ENCODE assay signal across 8 mouse cellular contexts in the genomic region with DNA sequence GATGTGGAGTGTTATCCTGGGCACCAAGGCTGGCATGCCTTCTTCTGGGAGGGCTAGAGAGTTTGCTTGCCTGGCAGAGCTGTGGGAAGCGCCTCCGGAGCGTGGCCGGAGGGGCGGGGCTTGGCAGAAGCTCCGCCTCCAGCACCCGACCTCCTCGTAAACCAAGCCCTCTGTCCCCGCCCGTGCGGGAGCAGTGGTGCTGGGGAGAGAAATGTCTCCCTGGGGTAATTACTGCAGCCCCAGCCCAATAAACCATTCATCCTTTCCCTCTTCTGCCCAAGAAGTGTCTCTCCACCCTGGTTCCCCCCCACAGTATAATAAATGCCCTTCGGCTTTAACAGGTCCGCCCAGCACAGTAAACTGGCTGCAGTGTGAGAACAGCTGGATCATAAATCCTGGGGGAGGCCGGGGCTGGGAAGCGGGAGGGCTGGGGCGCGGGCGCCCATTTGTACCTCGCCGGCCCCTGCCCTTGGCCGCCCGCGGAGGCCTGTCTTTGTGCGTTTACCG. TPM values are rescaled to one million over a fixed set of nuclear protein-coding genes. Genes with fewer than 3 reads are reported as not detected.
DNase-seq lines count a peak whose midpoint lies in the region; ATAC-seq and TF ChIP-seq lines count a peak whose summit lies in the region.

No protein-coding gene starts in this region.

- TF ChIP-seq CTCF in MEL (IDR thresholded peaks at IDR 0.05 in 2 of 3, conservative IDR thresholded peaks at IDR 0.05 in 1 of 3; ENCODE audit: control insufficient read depth in 1 of 3, insufficient read depth in 1 of 3, low read depth in 2 of 3, low read length in 3 of 3, poor library complexity in 1 of 3, severe bottlenecking in 1 of 3): no peak

- no peaks in the 10 kb centered on the region for H3K36me3 ChIP-seq in MEL (ENCODE audit: control insufficient read depth in 1 of 2, insufficient read depth in 2 of 2, low read length in 2 of 2)
- H3K36me3 ChIP-seq in forebrain, embryonic 15.5 days: peaks cover 18% of the 10 kb centered on the region
- H3K36me3 ChIP-seq in intestine, embryonic 15.5 days: no peaks in the 10 kb centered on the region
- H3K36me3 ChIP-seq in midbrain, embryonic 11.5 days (ENCODE audit: control insufficient read depth, insufficient read depth, low read length): 0 out of 2 replicates have a peak, but pooled peaks cover 4% of the 10 kb centered on the region

- H3K4me2 ChIP-seq in forebrain, embryonic 15.5 days (replicated peaks): peak overlapping the region; percentile 73
- H3K4me2 ChIP-seq in intestine, embryonic 15.5 days (replicated peaks): peak overlapping the region; percentile 84
- peak overlapping the region; percentile 93 for H3K4me2 ChIP-seq in midbrain, embryonic 11.5 days

- H3K27me3 ChIP-seq in MEL (ENCODE audit: control insufficient read depth in 1 of 2, insufficient read depth in 2 of 2, low read length in 2 of 2): no peaks in the 10 kb centered on the region
- H3K27me3 ChIP-seq in forebrain, embryonic 15.5 days: no peaks in the 10 kb centered on the region
- peaks cover 83% of the 10 kb centered on the region for H3K27me3 ChIP-seq in intestine, embryonic 15.5 days (replicated peaks)
- H3K27me3 ChIP-seq in midbrain, embryonic 11.5 days (ENCODE audit: control insufficient read depth, insufficient read depth, low read length): peaks cover 5% of the 10 kb centered on the region

- WGBS in forebrain, embryonic 15.5 days: under 1% methylated on average over 25 of the region's 25 CpGs
- WGBS in intestine, embryonic 15.5 days: under 1% methylated on average over 25 of the region's 25 CpGs
- under 1% methylated on average over 24 of the region's 25 CpGs for WGBS in midbrain, embryonic 11.5 days

- TF ChIP-seq RAD21 in MEL (IDR thresholded peaks at IDR 0.05; ENCODE audit: low read depth, low read length): no peak

- H3K79me2 ChIP-seq in MEL (ENCODE audit: control insufficient read depth, insufficient read depth, low read length, poor library complexity): no peaks in the 10 kb centered on the region

- H3K9ac ChIP-seq in MEL (ENCODE audit: control insufficient read depth, low read depth, low read length, poor library complexity, severe bottlenecking): no peak overlapping the region
- H3K9ac ChIP-seq in forebrain, embryonic 15.5 days (replicated peaks): peak overlapping the region; percentile 50
- H3K9ac ChIP-seq in intestine, embryonic 15.5 days: no peak overlapping the region
- peak overlapping the region; percentile 65 for H3K9ac ChIP-seq in midbrain, embryonic 11.5 days (ENCODE audit: low read length)

- no peaks in the 10 kb centered on the region for H3K9me3 ChIP-seq in MEL (replicated peaks; ENCODE audit: insufficient read depth, low read length)
- no peaks in the 10 kb centered on the region for H3K9me3 ChIP-seq in forebrain, embryonic 15.5 days
- no peaks in the 10 kb centered on the region for H3K9me3 ChIP-seq in intestine, embryonic 15.5 days
- H3K9me3 ChIP-seq in midbrain, embryonic 11.5 days (ENCODE audit: control insufficient read depth, low read length): no peaks in the 10 kb centered on the region

- intact Hi-C loops in left cerebral cortex, postnatal 14 days (cut with DNase I): loop anchor here (5.0 kb wide), 2 partner anchors 75 to 335 kb away; no protein-coding TSS in a partner anchor

- TF ChIP-seq EP300 in MEL (IDR thresholded peaks at IDR 0.05; ENCODE audit: low read depth in 1 of 2, low read length in 2 of 2): no peak

- ATAC-seq in cerebellum, adult (ENCODE audit: insufficient number of reproducible peaks, low FRiP score, low TSS enrichment): peak; percentile 9; the same call in 1 of the 2 replicates
- peak; percentile 51 for ATAC-seq in forebrain, embryonic 15.5 days (replicated peaks)
- peak; percentile 66 for ATAC-seq in intestine, embryonic 15.5 days
- peak; percentile 52; the same call in 1 of the 2 replicates for ATAC-seq in midbrain, embryonic 11.5 days (ENCODE audit: low FRiP score)
- no peak; the same call in 1 of the 2 replicates for ATAC-seq in granulocyte monocyte progenitor cell, adult 5-6 weeks (replicated peaks; ENCODE audit: poor library complexity, severe bottlenecking)

- H3K4me3 ChIP-seq in MEL (ENCODE audit: control insufficient read depth in 1 of 2, insufficient read depth in 1 of 2, low read depth in 2 of 2, low read length in 2 of 2): no peak overlapping the region
- peak overlapping the region; percentile 97 for H3K4me3 ChIP-seq in forebrain, embryonic 15.5 days
- peak overlapping the region; percentile 31 for H3K4me3 ChIP-seq in intestine, embryonic 15.5 days (replicated peaks)
- H3K4me3 ChIP-seq in midbrain, embryonic 11.5 days (ENCODE audit: low read depth, low read length): peak overlapping the region; percentile 43

- H3K27ac ChIP-seq in MEL (ENCODE audit: control insufficient read depth, low read depth, low read length): no peak overlapping the region
- H3K27ac ChIP-seq in forebrain, embryonic 15.5 days (replicated peaks): peak overlapping the region; percentile 84
- peak overlapping the region; percentile 45 for H3K27ac ChIP-seq in intestine, embryonic 15.5 days
- peak overlapping the region; percentile 73 for H3K27ac ChIP-seq in midbrain, embryonic 11.5 days (ENCODE audit: low read depth, low read length)

- no peak for TF ChIP-seq POLR2A in MEL (IDR thresholded peaks at IDR 0.05; ENCODE audit: control insufficient read depth in 1 of 2, insufficient read depth in 1 of 2, low read depth in 1 of 2, low read length in 2 of 2, poor library complexity in 1 of 2)

- H3K4me1 ChIP-seq in MEL (ENCODE audit: control insufficient read depth in 1 of 2, insufficient read depth in 2 of 2, low read length in 2 of 2): no peaks in the 10 kb centered on the region; a peak in 1 of 4 replicates
- peaks cover 72% of the 10 kb centered on the region for H3K4me1 ChIP-seq in forebrain, embryonic 15.5 days
- H3K4me1 ChIP-seq in intestine, embryonic 15.5 days (replicated peaks): peaks cover 34% of the 10 kb centered on the region
- H3K4me1 ChIP-seq in midbrain, embryonic 11.5 days (ENCODE audit: control insufficient read depth, insufficient read depth, low read length): peaks cover 39% of the 10 kb centered on the region

- DNase-seq in MEL (ENCODE audit: low read depth, low spot score): peak; percentile 38
- peak; percentile 77 to 82 for DNase-seq in left cerebral cortex, postnatal 14 days (ENCODE audit: low spot score in 2 of 2)
- DNase-seq in midbrain, embryonic 11.5 days (ENCODE audit: low spot score, missing footprints): peak; percentile 98
- DNase-seq in telencephalon, adult 2 months (ENCODE audit: low read depth, low spot score): peak; percentile 72

TF ChIP-seq in MEL, 35 proteins besides CTCF, POLR2A, EP300 and RAD21:
- no peak for TF ChIP-seq TAL1 (IDR thresholded peaks at IDR 0.05; ENCODE audit: low read length)
- TF ChIP-seq UBTF (IDR thresholded peaks at IDR 0.05; ENCODE audit: borderline replicate concordance, insufficient read depth, low read depth, low read length): no peak
- no peak for TF ChIP-seq ZMIZ1 (IDR thresholded peaks at IDR 0.05; ENCODE audit: low read depth, low read length)
- no peak for TF ChIP-seq GATA1 (IDR thresholded peaks at IDR 0.05; ENCODE audit: low read depth, low read length)
- TF ChIP-seq TCF12 (IDR thresholded peaks at IDR 0.05; ENCODE audit: low read depth, low read length): no peak
- no peak for TF ChIP-seq HCFC1 (IDR thresholded peaks at IDR 0.05; ENCODE audit: low read depth, low read length)
- no peak for TF ChIP-seq ETS1 (IDR thresholded peaks at IDR 0.05; ENCODE audit: low read depth, low read length)
TF ChIP-seq in MEL: peak in this region for 0.

RNA-seq across cellular contexts. Expression of a gene that starts 40.7 kb away (rescaled TPM):
- total RNA-seq in MEL (2012; rRNA removed): not detected in 2 replicates
- polyA plus RNA-seq in MEL (2012; ENCODE audit: insufficient read depth in 1 of 2, insufficient read length in 2 of 2, low read depth in 1 of 2, low replicate concordance in 2 of 2, missing spikeins in 1 of 2): not detected
- 0.10 TPM in 1 of 2 replicates, not detected in the other for polyA plus RNA-seq in forebrain, embryonic 15.5 days (2015; fragmentation: Nextera tagmentation; extraction: Ambion mirVana)
- 0.13 TPM in 1 of 2 replicates, not detected in the other for polyA plus RNA-seq in intestine, embryonic 15.5 days (2015; fragmentation: Nextera tagmentation; extraction: Ambion mirVana)
- under 1 TPM; 0.20 to 0.44 TPM for total RNA-seq in left cerebral cortex, postnatal 14 days (2021)
- polyA plus RNA-seq in midbrain, embryonic 11.5 days (2014; fragmentation: Nextera tagmentation; extraction: Ambion mirVana): not detected in 2 replicates
- total RNA-seq in granulocyte monocyte progenitor cell, adult 5-6 weeks (2014; fragmentation: Nextera tagmentation): not detected in 2 replicates
- total RNA-seq in granulocyte monocyte progenitor cell, adult 5-6 weeks (2017): not detected in 2 replicates

Comparison
In these comparisons a context has a peak if more than half of its experiments do, and no peak if none do; other contexts are left out.
1. DNase-seq: peak in every context shown above with its lines; median percentile 98 in midbrain, embryonic 11.5 days; 80 in left cerebral cortex, postnatal 14 days; 72 in telencephalon, adult 2 months; 38 in MEL.
2. H3K4me3 ChIP-seq: peak in forebrain, embryonic 15.5 days (single experiment), intestine, embryonic 15.5 days (single experiment) and midbrain, embryonic 11.5 days (single experiment); none in MEL (0 of 2).
3. H3K9ac ChIP-seq: peak in forebrain, embryonic 15.5 days (single experiment) and midbrain, embryonic 11.5 days (single experiment); none in MEL (single experiment) and intestine, embryonic 15.5 days (single experiment).
4. Peak in every context shown above with its lines, with median percentiles within 50 percentile points of each other: H3K4me2 ChIP-seq.